Mouse (Mus musculus): ENCODE data around the gene Trp63.

The Trp63 gene

GRCm38 (mm10) chr16:25683531-25684248, at the start of gene Trp63:
Trp63 (plus strand) TSS chr16:25683763.
- no peak for DNase-seq

- peak; percentile 70 for DNase-seq
Observed at GRCm38 (mm10) chr16:25644716-25645115, 38.8 kb upstream of the Trp63 start.

GRCm38 (mm10) chr16:25660510-25661235, 22.9 kb upstream of the Trp63 start:
- DNase-seq, result no peak

- DNase-seq, result no peak
Observed at GRCm38 (mm10) chr16:25663116-25663515, 20.4 kb upstream of the Trp63 start.

- DNase-seq, result peak; percentile 58
Observed at GRCm38 (mm10) chr16:25673861-25674440, 9.6 kb upstream of the Trp63 start.

- no peak for DNase-seq
Observed at GRCm38 (mm10) chr16:25680369-25680768, 3.2 kb upstream of the Trp63 start.

GRCm38 (mm10) chr16:25682533-25682932, 1.0 kb upstream of the Trp63 start:
- DNase-seq, result no peak

- no peak for DNase-seq
Observed at GRCm38 (mm10) chr16:25684572-25684971, 1.0 kb downstream of the Trp63 start.

- no peak for DNase-seq
Observed at GRCm38 (mm10) chr16:25690612-25691011, 7.0 kb downstream of the Trp63 start.

- no peak for DNase-seq
Observed at GRCm38 (mm10) chr16:25701252-25701651, 17.7 kb downstream of the Trp63 start.

- no peak for DNase-seq
Observed at GRCm38 (mm10) chr16:25706260-25706659, 22.7 kb downstream of the Trp63 start.

GRCm38 (mm10) chr16:25715790-25716189, 32.2 kb downstream of the Trp63 start:
- no peak for DNase-seq

- peak; percentile 89 for DNase-seq
Observed at GRCm38 (mm10) chr16:25723131-25723530, 39.6 kb downstream of the Trp63 start.

GRCm38 (mm10) chr16:25727001-25727400, 43.4 kb downstream of the Trp63 start:
- peak; percentile 79 for DNase-seq

GRCm38 (mm10) chr16:25727957-25728506, 44.5 kb downstream of the Trp63 start:
- peak; percentile 95 for DNase-seq

GRCm38 (mm10) chr16:25736912-25737311, 53.3 kb downstream of the Trp63 start:
- no peak for DNase-seq

GRCm38 (mm10) chr16:25737623-25738050, 54.1 kb downstream of the Trp63 start:
- no peak for DNase-seq

GRCm38 (mm10) chr16:25746807-25747206, 63.2 kb downstream of the Trp63 start:
- DNase-seq, result peak; percentile 97

GRCm38 (mm10) chr16:25751866-25752265, 68.3 kb downstream of the Trp63 start:
- no peak for DNase-seq

- DNase-seq, result no peak
Observed at GRCm38 (mm10) chr16:25758108-25758507, 74.5 kb downstream of the Trp63 start.

GRCm38 (mm10) chr16:25765549-25765948, 82.0 kb downstream of the Trp63 start:
- no peak for DNase-seq

- no peak for DNase-seq
Observed at GRCm38 (mm10) chr16:25774611-25775010, 91.0 kb downstream of the Trp63 start.

- no peak for DNase-seq
Observed at GRCm38 (mm10) chr16:25777501-25777900, 93.9 kb downstream of the Trp63 start.

GRCm38 (mm10) chr16:25779964-25780363, 96.4 kb downstream of the Trp63 start:
- no peak for DNase-seq

Data from heart, adult 11 months (tissue).